Mouse (Mus musculus) CH12F3 (cell line): ENCODE measurements at regions not wholly inside any gene's neighbourhood (a gene's known extent, or its start where the extent isn't known, plus 50 kb on each side); places are given as distances from the start of the nearest gene placed in this dataset.
"Not testable (repeated sequence)": the region's sequence is repeated elsewhere in the genome, so short reads cannot be mapped to it uniquely, and the experiment has no call there.

ENCODE experiments used
- in situ Hi-C: fragments of 300-500 bp; cut with MboI; formaldehyde crosslinking; loops from 2 replicates; pipeline ENCODE4 v1.14.3; 2020; ENCODE audit warnings: low sequenced_read_pairs

DNA sequence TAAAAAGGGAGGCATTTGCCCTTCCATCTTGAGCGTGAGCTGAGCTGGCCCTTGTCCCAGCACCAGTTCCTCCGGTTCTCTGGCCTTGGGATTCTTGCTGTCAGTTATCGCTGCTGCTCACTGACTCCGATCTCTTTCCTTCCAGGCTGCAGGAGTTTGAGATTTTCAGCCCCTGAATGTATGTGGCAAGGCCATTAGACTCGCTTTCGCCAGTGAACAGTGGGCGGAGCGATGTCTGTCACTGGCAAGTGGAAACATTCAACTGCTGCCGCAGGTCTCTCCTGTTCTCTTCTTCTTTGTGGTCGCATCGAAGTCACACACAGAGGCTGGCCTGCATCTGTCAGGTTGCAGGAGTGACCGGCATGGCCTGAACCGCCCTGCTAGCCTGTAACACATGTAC, 104.6 kb upstream of the Jarid2 start:
- in situ Hi-C loops, result no loop called here

DNA sequence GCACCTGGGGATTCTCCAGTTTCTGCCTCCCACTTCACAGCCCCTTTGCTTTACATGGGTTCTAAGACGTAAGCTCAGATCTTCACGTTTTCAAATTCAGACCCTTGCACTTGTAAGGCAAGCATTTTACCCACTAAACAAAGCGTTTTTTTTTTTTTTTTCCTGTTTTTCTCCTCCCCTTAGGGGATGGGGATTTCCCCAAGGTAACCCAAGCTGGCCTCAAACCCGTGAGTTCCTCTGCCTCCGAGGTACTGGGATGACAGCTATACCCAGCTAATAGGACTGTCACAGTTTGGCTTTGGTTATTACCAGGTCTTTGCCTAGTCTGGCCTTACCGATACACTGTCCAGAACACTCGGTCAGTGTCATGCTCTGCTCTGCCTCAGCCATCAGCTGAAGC, 103.5 kb upstream of the Jarid2 start:
- in situ Hi-C loops, result no loop called here

DNA sequence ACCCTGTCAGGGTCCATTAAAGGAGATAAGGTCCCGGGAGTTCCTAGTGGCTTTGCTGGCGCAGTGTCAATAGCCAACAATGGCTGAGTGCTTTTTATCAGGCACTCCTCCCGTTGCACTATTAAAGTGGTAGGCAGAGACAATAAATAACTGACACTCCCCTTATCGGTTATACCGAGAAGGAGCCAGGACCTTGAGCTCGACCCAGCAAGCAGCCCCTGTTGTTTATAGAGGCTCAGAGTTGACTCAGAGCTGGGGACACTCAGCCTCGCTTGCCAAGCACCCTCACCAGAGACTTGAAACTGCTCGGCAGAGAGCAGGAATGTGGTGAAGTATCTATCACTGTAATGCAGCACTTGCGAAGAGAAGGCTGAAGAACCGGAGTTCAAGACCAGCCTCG, 102.5 kb upstream of the Jarid2 start:
- in situ Hi-C loops, result no loop called here

DNA sequence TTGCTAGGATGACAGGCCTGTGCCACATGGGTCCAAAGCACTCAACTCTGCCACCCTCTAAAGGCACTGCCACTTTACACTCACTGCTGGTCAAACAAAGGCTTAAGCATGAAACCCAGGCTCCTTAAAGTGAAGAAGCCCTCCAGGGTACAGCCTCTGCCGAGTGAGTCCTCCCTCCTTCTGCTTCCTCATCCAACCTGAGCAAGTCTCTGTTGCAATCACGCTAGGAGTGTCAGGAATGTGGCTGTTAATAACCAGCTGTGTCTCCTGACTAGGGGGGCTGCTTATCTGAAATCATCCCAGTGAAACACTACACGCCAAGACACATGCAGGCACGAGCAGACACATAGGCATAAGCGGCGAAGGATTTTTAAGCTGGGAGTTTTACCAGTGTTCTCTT, 99.2 kb upstream of the Jarid2 start:
- in situ Hi-C loops, result no loop called here

DNA sequence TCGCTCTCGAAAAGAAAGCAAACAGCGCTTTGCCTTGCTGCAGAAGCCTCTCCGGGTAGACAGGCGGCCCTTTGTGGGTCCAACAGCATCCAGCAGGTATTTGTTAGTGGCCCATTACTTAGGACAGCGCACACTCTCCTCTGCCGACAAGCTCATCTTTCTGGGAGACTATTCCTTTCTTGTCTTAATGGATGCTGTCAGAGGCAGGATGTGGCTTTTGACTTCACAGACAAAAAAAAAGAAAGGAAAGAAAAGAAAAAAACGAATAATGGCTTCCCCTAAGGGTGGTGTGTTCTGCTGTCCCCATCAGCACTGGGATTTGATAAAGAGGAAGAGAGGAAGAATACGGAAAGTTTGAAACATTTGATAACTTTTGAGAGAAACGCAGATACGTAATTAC, 94.7 kb upstream of the Jarid2 start:
- in situ Hi-C loops, result no loop called here

DNA sequence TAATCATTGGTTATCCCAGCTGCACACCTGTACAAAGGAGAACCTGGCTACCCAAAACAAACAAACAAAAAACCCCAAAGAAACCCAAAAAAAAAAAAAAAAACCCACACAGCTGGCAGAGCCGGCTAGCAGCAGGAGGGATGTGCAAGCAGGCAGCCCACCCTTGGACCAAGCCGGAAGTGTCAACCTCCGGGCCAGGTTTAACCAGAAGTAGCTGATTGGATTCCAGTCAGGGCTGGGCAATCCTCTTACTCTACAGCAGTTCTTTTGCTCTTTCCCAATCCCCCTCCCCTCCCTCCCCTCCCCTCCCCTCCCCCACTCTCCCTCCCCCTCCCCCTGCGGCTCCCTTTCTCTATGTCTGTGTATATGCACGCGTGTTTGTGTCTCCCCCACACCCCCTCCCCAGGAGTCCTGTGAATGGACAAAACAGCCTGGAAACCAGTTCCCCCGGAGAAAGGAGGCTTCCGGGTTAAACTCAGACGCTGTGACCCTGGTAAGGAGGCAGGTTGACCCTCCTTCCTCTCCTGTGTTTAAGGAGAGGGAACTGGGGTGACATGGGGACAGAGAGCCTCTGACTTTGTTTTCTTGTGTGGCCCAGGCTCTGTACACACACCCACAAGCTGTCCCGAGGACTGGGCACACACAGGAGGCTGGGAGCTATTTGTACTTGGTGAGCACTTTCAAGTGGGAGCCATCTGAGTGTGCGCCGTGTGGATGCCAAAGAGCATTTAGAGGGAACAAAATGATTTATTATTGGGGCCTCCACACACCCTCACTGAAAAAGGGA, 93.9 kb upstream of the Jarid2 start:
- in situ Hi-C loops, result no loop called here

DNA sequence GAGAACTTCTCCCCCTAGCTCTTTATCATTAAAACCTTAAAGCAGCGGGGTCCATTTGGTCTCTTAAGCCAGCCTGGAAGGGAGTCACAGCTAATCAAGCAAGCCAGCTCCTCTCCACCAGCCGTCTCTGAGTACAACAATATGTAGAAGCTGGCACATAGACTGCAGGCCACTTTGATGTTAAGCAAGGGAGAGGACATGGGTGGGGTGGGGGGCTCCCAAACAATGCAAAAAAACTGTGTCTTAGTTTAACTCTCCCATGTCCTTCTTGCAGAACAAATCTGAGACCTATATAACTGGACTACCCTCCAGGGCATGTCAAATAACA, 93.3 kb upstream of the Jarid2 start:
- in situ Hi-C loops, result no loop called here

DNA sequence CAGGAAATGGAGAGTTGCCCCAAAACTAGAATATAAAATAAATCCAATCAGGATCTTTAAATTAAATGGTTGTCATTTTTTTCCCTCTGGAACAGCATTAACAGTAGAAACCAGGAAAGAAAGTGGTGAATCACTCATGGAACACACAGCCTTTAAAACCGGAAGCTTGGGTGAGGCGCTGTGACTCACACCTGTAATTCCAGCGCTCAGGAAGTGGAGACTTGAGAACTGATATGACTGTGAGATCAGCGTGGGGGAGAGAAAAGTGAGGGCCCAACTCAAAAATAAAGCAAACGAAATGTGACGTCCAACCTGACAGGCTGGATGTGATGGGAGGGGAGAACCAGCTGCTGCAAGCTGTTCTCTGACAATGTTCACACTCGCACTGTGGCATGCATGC, 86.9 kb upstream of the Jarid2 start:
- in situ Hi-C loops, result no loop called here

DNA sequence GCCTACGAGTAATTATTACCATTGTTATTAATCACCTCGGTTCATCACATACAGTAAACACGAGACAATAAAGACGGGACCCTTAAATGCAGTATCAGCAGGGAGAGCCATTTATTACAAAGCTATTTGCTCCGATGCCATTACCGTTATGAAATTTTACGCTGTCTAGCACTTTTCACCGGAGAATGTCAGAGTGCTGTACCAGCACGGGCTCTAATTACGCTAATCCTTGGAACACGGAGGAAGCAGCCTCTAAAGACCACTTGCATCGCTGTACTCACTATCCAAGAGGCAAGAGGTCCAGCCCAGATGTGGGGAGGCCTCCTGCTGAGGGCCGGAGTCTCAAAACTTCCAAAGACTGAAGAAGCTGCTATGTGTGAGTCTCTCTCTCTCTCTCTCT, 79.2 kb upstream of the Jarid2 start:
- in situ Hi-C loops, result no loop called here

DNA sequence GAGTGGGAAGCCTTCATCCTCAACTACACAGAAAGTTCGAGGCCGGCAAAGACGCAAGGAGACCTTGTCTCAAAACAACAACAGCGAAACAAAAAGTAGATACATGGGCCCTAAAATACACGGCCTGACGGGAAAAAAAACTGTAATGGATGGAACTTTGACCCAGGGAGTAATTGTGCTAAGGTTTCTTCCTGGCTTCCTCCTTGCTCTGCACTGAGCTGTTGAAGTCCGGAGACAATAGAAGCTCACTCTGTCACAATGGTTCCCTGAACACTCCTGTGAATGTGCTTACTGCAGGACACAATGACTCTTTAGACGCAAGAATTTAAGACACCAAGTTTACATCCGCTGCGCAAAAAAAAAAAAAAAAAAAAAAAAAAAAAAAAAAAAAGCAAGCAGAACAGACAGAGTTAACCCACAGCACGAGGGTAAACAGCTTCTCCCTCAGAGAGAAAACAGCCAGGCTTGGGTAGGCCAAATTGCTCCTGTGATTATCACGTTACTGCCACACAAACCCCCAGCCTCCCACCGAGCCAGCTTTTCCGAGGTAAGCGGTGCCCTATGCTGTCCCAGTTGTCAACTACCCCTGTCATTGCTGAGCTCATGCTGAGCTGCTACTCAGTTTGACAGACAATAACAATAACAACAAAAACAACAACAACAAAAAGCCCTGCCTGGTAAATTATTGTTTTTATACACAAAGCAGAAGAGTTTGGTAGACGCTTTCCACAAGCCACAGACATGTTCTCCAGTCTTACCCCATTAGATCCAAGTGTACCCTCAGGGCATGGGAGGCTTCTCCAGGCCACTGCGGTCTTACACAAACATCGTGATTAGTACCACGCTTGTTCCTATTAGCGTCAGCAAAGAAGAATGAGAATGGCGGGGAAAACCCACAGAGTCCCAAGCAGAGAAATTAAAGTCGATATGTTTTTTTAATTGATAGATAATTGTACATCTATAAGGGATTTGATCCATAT, 77.7 kb upstream of the Jarid2 start:
- in situ Hi-C loops, result no loop called here

DNA sequence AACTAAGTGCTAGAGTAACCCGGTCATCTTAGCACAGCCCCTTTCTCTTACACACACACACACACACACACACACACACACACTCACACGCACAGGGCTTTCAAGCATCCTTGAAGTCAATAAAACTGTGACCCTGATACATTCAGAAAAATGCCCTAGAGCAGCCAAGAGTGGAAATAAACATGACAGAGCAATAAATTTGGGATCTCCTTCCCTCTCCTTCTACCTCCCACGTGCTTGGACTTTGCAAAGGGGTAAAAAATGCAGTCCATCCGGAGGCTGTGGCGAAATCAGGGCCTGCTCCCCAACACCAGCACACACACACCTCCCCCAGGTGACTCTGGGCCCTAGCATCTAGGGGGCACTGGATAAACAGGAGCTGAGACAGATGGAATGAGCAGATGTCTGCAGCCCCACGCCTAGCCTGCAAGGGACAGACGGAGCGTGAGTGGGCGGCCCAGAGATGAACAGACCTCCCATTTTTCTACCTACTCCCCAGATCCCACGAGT, 71.3 kb upstream of the Jarid2 start:
- in situ Hi-C loops, result no loop called here

DNA sequence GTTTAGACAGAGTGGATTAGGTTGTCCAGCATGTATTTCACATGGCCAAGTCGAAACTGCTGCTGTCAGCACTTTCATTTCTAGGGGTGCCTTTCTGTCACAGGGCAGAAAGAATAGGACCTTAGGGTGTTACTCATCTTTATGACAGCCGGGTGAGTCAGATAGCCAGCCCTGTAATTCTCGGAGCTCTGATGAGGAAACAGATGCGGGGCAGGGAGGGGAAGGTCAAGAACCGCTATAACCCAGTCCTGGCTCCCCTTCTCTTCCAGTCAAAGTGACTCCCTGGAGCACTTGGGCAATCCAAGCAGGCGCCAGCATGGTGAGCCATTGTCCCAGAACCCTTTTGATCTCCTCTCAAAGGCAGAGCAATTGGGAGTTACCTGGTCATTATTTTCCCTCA, 69.4 kb upstream of the Jarid2 start:
- in situ Hi-C loops, result no loop called here

DNA sequence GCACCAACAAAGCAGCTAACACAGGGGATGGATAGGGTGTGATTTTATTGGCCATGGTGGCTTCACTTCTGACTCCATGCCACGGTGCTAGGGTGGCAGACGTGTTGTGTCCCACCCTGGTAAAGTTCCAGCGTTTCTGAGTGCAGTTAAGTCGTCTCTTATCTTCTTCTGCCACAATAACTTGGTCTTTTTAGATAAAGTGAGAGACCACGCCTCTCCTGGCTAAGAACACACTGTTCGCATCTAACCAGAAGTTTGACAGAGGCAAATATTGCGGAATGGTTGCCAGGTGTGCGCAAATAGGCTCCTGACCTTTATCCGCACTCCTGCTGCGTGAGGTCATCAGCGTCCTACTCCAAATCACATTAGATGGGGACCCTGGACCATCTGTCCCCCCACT, 66.2 kb upstream of the Jarid2 start:
- in situ Hi-C loops, result no loop called here

DNA sequence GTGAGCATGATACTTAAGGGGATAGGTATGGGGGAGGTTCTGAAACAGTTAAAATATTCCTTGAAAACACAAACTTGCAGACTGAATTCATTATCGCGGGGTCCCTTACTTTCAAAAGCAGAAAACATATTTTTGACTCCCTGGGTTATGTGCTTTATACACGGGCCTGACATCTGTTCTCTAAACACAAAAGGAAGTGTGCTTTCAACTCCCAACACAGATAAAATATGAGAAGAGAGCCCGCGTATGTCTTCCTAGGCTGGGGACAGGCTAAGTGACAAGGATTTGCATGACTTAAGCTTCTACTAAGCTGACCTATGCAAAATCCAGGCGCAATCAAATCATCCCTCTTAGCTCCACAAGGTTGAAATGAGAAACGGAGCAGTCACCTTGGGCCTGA, 65.5 kb upstream of the Jarid2 start:
- in situ Hi-C loops, result no loop called here

DNA sequence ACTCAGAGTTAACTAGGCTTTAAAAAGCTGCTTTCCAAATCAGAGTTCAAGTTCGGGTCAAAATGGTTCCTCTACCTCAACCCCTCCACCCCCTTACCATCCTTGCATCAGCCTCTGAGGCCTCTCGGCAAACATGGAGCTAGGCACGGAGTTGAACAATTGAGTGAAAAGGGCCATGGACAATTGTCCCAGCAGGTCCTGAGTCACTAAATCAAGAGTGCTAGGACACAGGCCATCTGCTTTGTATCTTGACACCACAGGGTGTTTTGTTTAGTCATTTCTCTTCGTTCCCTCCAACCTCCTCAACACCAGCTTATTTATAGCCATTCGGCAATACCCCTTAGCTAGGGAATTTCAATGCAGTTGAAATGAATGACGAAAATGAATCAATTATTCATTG, 59.5 kb upstream of the Jarid2 start:
- in situ Hi-C loops, result no loop called here

DNA sequence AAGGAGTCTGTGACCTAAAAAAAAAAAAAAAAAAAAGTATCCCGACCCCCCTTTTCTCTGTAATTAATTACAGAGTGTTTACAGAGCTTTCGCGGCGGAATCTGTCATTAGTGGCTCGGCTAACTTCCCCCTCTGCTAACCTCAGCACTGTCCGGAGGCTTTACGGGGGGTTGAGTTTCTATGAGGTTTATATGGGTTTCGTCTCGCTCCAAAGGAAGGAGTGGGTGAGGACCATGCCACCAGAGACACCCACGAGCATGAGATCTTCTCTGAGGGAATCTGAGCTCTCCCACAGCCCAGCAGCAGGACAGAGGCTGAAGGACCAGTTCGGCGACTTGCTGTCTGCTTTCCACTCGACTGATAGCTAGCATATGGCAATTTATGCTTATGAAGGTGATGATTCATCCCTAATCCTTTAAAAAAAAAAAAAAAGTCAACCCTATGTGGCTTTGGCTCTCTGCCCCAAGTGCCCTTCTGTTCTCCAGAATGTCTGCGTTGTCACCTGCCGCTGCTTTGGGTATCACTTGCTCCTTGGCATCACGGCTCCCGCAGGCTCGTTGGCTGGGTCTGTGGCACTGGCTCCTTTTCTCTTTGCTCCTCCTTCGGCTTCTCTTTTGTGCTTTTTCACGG, 55.8 kb upstream of the Jarid2 start:
- in situ Hi-C loops, result no loop called here

DNA sequence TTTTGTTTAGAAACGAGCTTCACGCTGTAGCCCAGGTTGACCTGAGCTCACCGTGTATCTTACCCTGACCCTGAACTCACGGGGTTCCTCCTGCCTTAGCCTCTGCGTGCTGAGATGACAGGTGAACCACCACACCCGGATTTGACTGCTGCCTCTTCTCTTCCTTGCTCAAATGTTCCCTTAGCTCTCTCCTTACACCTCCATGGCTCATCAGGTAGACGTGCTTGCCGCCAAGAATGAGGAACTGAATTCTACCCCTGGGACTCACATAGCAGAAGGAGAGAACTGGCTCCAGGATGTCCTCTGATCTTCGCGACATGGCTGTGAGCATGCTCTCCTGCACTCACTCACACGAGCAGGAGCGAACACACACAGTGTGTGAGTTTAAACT, 55.3 kb upstream of the Jarid2 start:
- in situ Hi-C loops, result no loop called here

DNA sequence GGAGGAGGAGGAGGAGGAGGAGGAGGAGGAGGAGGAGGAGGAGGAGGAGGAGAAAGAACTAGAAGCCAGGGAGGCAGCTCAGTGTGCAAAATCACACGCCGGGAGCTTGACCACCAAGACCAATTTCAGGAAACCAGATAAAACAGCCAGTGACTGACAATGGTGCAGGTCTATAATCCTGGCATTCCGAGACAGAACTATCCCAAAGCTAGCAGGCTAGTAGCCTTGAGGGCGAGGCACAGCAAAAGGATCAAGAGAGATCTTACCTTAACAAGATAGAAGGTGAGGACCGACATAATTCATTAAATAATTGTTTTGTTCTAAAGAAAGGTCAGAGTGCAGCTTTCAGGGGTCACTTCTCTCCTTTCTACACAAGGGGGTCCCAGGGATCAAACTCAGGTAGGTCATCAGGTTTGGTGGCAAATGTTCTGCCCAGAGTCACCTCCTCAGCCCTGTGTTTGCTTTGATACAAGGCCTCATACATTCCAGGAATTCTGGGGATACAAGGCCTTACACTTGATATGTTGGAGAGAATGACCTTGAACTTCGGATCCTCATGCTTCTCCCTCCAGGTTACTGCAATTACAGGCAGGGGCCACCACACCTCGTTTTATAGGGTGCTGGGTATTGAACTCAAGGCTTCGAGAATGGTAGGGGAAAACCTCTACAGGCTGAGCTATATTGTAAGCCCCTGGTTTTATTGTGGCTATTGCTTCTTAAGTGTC, 54.2 kb upstream of the Jarid2 start:
- in situ Hi-C loops, result no loop called here

DNA sequence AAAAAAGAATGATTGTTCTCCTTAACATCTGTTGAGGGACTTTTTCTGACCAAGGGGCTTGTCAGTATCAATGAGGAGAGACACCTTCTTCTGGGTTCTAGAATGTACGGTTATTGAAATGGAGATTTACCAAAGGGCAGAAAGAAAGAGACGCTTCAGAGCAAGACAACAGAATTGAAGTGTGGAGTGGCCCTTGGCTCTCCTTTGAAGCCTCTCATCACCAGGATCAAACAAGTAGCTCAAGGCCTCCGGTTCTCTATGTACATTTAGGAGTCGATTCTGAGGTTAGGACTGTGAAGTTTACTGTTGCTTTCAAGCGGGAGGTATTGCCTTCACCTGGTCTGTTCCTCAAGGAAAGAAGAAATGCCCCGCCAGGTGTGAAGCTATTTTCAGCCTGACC, 53.2 kb upstream of the Jarid2 start:
- in situ Hi-C loops, result no loop called here

DNA sequence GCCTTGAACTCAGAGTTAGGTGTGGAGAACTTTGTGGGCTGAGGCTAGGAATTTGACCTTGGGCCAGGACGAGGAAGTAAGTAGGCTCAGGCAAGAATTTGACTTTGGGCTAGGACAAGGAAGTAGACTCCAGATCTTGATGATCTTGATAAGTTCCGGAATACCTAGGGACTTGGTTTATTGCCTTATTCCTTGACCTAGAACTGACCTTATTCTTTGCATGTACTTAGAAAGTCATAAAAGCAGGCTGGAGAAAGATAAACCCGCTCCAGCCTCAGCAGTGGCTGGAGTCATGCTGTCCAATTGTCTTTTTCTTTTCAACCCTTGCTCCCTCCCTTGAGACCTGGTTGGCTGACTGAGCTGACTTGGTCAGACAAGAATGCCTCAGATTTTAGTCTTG, 51.2 kb upstream of the Jarid2 start:
- in situ Hi-C loops, result no loop called here

DNA sequence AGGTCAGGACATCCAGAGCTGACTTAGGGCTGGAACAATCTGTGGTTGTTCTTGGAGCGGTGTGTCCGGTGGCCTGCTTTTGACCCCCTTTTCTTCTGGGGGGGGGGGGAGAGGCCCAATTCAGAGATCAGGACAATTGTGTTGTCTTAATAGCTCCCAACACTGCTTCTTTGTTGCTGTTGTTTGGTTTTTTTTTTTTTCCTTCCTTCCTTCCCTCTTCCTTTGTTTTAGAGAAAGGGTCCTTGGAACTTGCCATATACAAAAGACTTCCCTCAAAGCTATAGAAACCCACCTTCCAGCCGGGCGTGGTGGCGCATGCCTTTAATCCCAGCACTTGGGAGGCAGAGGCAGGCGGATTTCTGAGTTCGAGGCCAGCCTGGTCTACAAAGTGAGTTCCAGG, 49.8 kb upstream of the Jarid2 start:
- in situ Hi-C loops, result not testable (repeated sequence)
